Mouse (Mus musculus) right cerebral cortex, postnatal 14 days (tissue): ENCODE results near the gene Ddx28.

ENCODE experiments used
- DNase-seq: peaks from one replicate; pipeline ENCODE4 v3.0.0; 2022

Ddx28 gene

DNA sequence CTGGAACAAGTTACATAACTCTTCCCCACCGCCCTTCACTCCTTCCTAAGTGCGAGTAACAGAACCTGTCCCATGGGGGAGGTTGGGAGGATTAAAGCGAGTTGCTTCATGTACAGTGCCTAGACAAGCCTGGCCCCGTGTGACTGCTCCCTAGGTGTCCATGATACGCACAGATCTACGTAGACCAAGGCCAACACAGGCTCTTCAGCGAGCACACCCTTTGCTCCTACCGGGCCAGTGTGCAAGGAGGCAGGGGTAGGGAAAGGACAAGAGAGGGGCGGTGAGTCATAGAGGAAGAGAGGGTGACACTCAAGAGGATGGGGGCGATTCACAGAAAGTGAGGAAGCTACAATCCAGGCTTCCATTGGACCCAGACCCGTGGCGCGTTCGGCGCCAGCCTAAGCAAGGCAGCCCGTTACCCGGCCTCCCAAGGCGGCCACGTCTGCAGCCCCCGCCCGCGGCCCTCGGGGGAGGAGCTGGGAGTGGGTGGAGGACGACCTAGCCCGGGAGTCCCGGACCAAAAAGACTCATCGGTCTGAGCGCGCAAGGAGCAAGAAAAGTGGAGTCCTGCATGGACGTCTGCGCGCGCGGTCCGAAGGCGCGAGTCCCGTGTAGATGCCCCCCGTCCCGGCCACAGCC is 46.3 kb downstream of the Ddx28 start:
- DNase-seq: peak; percentile 33

DNA sequence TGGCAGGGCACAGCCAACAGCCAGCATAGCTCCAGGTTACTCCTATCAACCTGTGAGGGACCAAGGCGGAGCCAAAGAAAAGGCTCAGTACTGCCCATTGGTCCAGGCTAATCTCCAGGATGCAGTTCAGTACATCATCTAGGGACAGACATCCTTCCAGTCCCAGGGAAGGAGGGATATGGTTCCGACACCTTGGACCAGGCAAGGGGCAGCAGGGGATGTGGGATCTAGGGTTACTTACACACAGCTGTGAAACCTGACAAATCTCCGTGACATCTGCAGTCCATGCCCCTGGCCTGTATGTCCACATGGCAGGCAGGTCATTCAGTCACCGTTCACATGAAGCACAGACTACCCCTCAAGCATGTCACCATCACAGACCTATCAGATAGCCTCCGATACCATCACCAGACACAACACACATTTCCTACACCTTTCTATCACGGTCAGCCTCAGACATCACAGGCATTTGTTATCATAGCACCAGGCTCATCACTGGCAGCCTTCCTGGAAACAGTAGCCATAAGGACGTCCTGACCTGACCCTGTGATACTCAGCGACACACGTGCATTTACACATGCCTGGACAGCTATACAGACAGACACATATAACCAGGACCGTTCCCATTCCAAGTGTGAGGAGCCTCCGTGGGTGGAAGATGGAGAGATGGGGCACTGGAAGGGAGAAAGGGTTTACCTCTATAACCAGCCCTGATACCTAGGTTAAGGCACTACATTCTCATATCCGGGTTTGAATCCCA is 47.0 kb downstream of the Ddx28 start:
- no peak for DNase-seq

DNA sequence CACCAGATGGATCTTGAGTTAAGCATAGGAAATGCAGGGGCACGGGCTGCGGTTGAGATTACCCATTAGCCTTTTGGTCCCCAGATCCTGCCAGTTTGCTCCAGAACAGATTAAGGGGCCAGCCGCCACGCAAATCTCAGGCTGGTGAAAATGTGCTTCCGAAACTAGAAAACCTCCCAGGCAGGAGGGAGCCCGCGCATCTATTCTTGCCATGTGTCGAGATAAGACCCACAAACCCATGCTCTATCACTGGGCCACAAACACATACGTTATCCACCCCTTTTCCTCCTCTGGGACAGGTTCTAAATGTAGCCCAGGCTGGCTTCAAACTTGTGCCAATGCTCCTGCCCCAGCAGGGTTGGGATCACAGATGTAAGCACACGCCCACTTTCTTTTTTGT is 50.1 kb downstream of the Ddx28 start:
- no peak for DNase-seq

DNA sequence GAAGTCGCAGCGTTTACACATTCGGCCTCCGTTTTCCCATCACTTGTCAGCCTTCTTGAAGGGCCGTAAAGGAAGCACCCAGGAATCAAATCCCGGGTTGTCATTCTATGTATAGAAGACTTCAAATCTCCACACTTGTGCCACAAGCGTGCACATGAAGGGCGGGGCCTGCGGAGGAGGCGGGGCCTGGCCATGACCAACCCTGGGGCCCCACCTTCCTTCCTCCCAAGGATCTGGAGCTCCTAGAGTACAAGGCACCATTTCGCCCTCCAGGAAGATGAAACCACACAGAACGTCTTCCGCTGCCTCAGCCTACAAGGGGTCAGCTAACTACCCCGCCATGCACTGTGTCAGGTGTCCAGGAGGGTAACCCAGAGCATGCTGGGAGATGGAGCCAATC is 50.6 kb downstream of the Ddx28 start:
- DNase-seq: no peak
